Mouse (Mus musculus) forebrain, postnatal 0 days (tissue): ENCODE measurements around the gene Anxa3. TPM values are rescaled to one million over a fixed set of nuclear protein-coding genes. Genes with fewer than 3 reads are reported as not detected.

Source experiments
- ATAC-seq: fragments of 200-750 bp; cut with Nextera tagmentation; 2 replicates; pipeline ENCODE4 v1.8.0; 2017; ENCODE audit warnings: mild to moderate bottlenecking, moderate library complexity
- DNase-seq: peaks from one replicate; pipeline ENCODE4 v3.0.0-alpha.2; 2015
- H3K27ac ChIP-seq: fragments of 300-500 bp; sonication (generic); 2 replicates; pipeline ENCODE4 v1.5.1; 2014; ENCODE audit warnings: low read depth, mild to moderate bottlenecking, antibody characterized with exemption, low read length, moderate library complexity, mixed read lengths
- H3K27me3 ChIP-seq: fragments of 300-500 bp; sonication (generic); 2 replicates; pipeline ENCODE4 v1.6.1; 2014; ENCODE audit warnings: mild to moderate bottlenecking, low read length, mixed read lengths; ENCODE audit not compliant: insufficient read depth
- H3K36me3 ChIP-seq: fragments of 300-500 bp; sonication (generic); 2 replicates; pipeline ENCODE4 v1.6.1; 2014; ENCODE audit warnings: mild to moderate bottlenecking, moderate library complexity; ENCODE audit not compliant: insufficient read depth
- H3K4me1 ChIP-seq: fragments of 300-500 bp; sonication (generic); 2 replicates; pipeline ENCODE4 v1.6.1; 2014; ENCODE audit warnings: antibody characterized with exemption; ENCODE audit not compliant: insufficient read depth
- H3K4me2 ChIP-seq: fragments of 300-500 bp; sonication (generic); 2 replicates; pipeline ENCODE4 v1.6.1; 2014; ENCODE audit warnings: low read depth, mild to moderate bottlenecking, moderate library complexity
- H3K4me3 ChIP-seq: fragments of 300-500 bp; sonication (generic); 2 replicates; pipeline ENCODE4 v1.5.1; 2014; ENCODE audit warnings: low read depth, low read length, mixed read lengths
- H3K9ac ChIP-seq: fragments of 300-500 bp; sonication (generic); 2 replicates; pipeline ENCODE4 v1.6.1; 2014; ENCODE audit warnings: mild to moderate bottlenecking
- H3K9me3 ChIP-seq: fragments of 300-500 bp; sonication (generic); 2 replicates; pipeline ENCODE4 v1.6.1; 2016; ENCODE audit warnings: low read length
- CTCF ChIP-seq: sonication (generic); IDR thresholded peaks from 2 replicates; pipeline ENCODE4 v1.5.1; 2016; ENCODE audit warnings: antibody characterized with exemption, control low read depth, low read depth
- WGBS: fragments of 180-500 bp; shearing (Covaris S2); extraction: QIAGEN DNeasy Blood & Tissue Kit; methylation state at CpG from one replicate; pipeline ENCODE4 v1.1.7; 2014; 5-methylcytosine and 5-hydroxymethylcytosine counted together
- polyA plus RNA-seq: library from polyadenylated mRNA; unstranded; fragments of >200 nt; fragmentation: Nextera tagmentation; extraction: Ambion mirVana; gene quantifications from 2 replicates; pipeline ENCODE4 v1.2.1, GENCODE M21; 2015
- total RNA-seq: library from RNA; depleted of rRNA; stranded (reverse); fragments of >200 nt; gene quantifications from 2 replicates; pipeline ENCODE4 v1.2.3, GENCODE M21; 2014

Gene Anxa3
- total and polyA plus RNA-seq, 2 experiments from 2014 or later = 18.0 to 25.9 TPM

DNA sequence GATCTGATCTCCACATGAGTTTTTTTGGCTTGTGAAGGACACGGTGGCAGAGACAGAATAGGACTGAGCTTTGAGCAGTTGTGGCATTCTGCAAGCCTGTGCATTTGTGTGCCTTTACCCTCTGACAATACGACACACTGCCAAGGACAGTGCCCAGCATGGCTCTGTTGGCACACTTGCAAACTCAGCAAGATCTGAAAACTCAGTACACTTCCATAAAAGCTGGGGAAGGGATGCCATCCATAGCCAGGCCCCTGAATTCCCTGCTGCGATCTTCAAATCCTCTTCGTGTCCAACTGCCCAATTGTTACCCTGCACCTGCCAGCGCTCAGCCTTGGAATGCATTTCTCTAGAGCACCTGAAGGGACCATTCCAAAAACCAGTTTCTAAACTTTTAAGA lies 8.0 kb upstream of the Anxa3 start:
- Histone ChIP-seq H3K9ac (no peak overlapping the region), H3K27me3 (no peaks in the 10 kb centered on the region), H3K4me3 (no peak overlapping the region), H3K4me2 (no peak overlapping the region), H3K36me3 (no peaks in the 10 kb centered on the region), H3K9me3 (no peaks in the 10 kb centered on the region), H3K27ac (no peak overlapping the region), H3K4me1 (no peaks in the 10 kb centered on the region)
- DNase-seq (no peak), ATAC-seq (no peak; the same call in 1 of the 2 replicates)
- TF ChIP-seq CTCF = no peak
- WGBS = 73% methylated on average over 5 of the region's 5 CpGs

- Histone ChIP-seq H3K27ac (no peak overlapping the region), H3K4me1 (no peaks in the 10 kb centered on the region), H3K9ac (no peak overlapping the region), H3K9me3 (no peaks in the 10 kb centered on the region), H3K36me3 (no peaks in the 10 kb centered on the region), H3K27me3 (no peaks in the 10 kb centered on the region; the same call in 1 of the 2 replicates), H3K4me2 (0 out of 2 replicates have a peak overlapping the region, but pooled peaks have one; percentile 60), H3K4me3 (no peak overlapping the region)
- DNase-seq = no peak
- no peak for TF ChIP-seq CTCF
- ATAC-seq = no peak
- WGBS = 67% methylated on average over 9 of the region's 9 CpGs
Observed at GRCm38 (mm10) chr5:96792422-96792821, 717 bp upstream of the Anxa3 start.

DNA sequence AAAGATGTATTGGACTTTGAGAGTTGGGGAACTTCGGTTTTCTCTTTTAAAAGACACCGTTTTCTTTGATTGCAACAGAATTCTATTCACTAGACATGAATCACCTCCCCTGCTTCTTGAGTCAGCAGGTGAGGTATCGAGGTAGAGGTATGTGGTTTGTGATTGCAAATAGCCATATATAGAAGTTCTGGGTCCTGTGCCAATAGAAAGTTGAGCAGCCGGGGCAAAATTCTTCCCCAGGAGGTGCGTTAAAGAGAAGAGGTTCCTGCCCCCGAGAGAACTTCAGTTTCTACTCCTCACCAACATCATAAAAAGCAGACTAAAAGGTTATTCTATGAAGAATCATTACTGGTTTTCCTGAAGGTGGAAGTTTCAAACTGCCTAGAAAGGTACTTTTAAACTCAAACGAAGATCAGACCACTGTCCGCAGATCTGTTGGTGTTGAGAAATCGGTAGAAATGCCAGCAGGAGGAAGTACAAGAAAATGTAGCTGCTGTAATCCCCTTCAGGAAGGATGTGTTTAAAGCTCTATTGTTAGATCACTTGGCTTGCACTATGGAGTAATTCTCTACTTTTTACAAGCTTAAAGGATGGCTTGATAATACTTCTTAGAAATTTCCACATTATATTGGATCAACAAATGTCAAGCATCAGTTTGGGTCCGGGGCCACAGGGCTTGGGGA lies 955 bp downstream of the Anxa3 start:
- H3K9me3 ChIP-seq = no peaks in the 10 kb centered on the region
- DNase-seq (no peak), ATAC-seq (no peak)
- WGBS = 50% methylated on average over 10 of the region's 10 CpGs
- no peaks in the 10 kb centered on the region; the same call in 1 of the 2 replicates for H3K27me3 ChIP-seq
- no peak overlapping the region for H3K4me3 ChIP-seq
- peak overlapping the region; percentile 60; the same call in 1 of the 2 replicates for H3K4me2 ChIP-seq
- H3K36me3 ChIP-seq = no peaks in the 10 kb centered on the region
- H3K27ac ChIP-seq = no peak overlapping the region
- no peak for TF ChIP-seq CTCF
- H3K4me1 ChIP-seq = no peaks in the 10 kb centered on the region
- no peak overlapping the region for H3K9ac ChIP-seq

DNA sequence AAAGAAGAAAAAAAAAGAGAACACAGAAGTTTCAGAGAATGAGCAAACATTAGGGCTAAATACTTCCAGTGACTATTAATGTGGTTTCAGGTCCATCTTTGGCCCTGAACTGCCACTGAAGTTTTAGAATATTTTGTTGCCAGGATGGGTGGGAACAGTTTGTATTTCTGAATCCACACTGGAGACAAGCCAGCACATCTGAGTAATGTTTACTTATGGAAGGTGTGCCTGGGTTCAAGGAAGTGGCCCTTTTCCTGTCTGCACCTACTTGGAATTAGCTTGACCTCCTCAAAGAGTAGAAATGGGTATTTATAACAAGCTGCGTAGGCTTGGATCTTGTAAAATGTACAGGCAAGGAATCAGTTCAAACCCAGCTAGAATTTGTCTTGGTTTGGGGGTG lies 2.6 kb downstream of the Anxa3 start:
- H3K4me3 ChIP-seq = no peak overlapping the region
- no peak overlapping the region for H3K27ac ChIP-seq
- DNase-seq (no peak), ATAC-seq (no peak)
- H3K27me3 ChIP-seq = no peaks in the 10 kb centered on the region; the same call in 1 of the 2 replicates
- H3K4me2 ChIP-seq = no peak overlapping the region
- TF ChIP-seq CTCF = no peak
- no peaks in the 10 kb centered on the region for H3K36me3 ChIP-seq
- no peak overlapping the region for H3K9ac ChIP-seq
- H3K9me3 ChIP-seq = no peaks in the 10 kb centered on the region
- no peaks in the 10 kb centered on the region for H3K4me1 ChIP-seq
- WGBS = 100% methylated on average over 1 of the region's 1 CpGs

DNA sequence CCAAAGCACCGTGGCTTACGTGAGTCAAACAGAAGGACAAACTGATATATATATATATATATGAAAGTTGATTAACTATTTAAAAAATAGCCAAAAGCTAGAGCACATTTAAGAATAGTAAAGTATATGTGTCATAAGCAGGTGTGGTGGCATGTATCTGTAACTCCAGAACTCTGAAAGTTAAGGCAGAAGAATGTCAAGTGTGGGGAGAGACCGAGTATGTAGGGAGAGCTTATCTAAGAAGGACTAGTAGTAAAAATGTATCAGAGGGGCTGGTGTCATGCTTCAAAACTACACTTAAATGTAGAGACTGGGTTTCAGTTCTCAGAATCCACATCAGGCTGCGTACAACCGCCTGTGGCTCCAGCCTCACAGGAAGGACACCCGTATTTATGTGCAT lies 4.3 kb downstream of the Anxa3 start:
- no peak for ATAC-seq
- Histone ChIP-seq H3K4me2 (no peak overlapping the region), H3K9me3 (no peaks in the 10 kb centered on the region), H3K4me1 (no peaks in the 10 kb centered on the region), H3K27ac (no peak overlapping the region), H3K4me3 (no peak overlapping the region), H3K36me3 (no peaks in the 10 kb centered on the region), H3K27me3 (no peaks in the 10 kb centered on the region; the same call in 1 of the 2 replicates), H3K9ac (no peak overlapping the region)
- no peak for DNase-seq
- no peak for TF ChIP-seq CTCF
- 94% methylated on average over 6 of the region's 6 CpGs for WGBS

DNA sequence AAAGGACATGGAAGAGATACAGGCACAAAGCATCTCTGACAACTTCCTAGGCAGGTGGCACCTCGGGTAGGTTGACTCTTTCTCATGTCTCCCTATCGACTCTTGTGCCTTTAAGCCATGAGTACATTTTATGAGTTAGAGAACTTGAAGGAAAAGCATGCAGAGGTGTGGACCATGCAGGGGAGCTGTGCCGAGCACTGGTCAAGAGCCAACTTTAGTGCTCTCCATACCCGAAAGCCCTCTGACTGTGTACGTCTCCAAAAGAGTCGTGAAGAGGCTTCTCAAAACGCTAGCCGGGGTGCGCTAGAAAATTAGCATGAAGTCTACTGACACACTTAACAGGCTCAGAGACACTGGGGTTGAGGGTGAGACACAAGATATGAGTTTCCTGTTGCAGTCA lies 6.0 kb downstream of the Anxa3 start:
- no peak for ATAC-seq

DNA sequence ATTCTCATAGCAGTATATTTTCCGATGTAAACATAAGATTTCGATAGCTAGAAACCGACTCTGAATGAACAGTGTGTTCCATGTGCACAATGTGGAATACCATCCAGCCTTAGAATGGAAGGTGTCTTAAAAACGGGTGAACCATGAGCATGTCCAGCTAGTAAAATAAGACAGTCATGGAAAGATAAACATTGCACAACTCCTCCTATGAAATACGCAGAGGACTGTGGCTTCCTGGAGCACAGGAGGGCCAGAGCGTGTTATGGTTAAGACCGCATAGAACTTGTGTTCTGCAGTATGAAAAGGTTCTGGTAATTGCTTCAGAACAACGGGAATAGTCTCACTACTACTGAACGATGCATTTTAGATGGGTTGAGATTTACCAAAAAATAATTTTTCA lies 6.8 kb downstream of the Anxa3 start:
- no peak for DNase-seq
- Histone ChIP-seq H3K36me3 (no peaks in the 10 kb centered on the region), H3K9ac (no peak overlapping the region), H3K4me1 (no peaks in the 10 kb centered on the region), H3K27me3 (no peaks in the 10 kb centered on the region), H3K9me3 (no peaks in the 10 kb centered on the region), H3K27ac (no peak overlapping the region), H3K4me2 (no peak overlapping the region), H3K4me3 (no peak overlapping the region)
- 90% methylated on average over 9 of the region's 9 CpGs for WGBS
- no peak for TF ChIP-seq CTCF
- no peak for ATAC-seq

More for the DNA sequence above, 6.0 kb downstream of the Anxa3 start:
- H3K4me3 ChIP-seq = no peak overlapping the region
- H3K4me2 ChIP-seq = no peak overlapping the region
- no peaks in the 10 kb centered on the region for H3K4me1 ChIP-seq
- no peak overlapping the region for H3K27ac ChIP-seq
- H3K9ac ChIP-seq = no peak overlapping the region
- no peaks in the 10 kb centered on the region; the same call in 1 of the 2 replicates for H3K27me3 ChIP-seq
- H3K36me3 ChIP-seq = no peaks in the 10 kb centered on the region
- TF ChIP-seq CTCF = no peak
- no peak for DNase-seq
- no peaks in the 10 kb centered on the region for H3K9me3 ChIP-seq
- 89% methylated on average over 9 of the region's 9 CpGs for WGBS
